Mouse (Mus musculus) liver, embryonic 14.5 days (tissue): ENCODE measurements at regions not wholly inside any gene's neighbourhood (a gene's known extent, or its start where the extent isn't known, plus 50 kb on each side); places are given as distances from the start of the nearest gene placed in this dataset.

Experiments
- ATAC-seq: fragments of 200-750 bp; cut with Nextera tagmentation; 2 replicates; pipeline ENCODE4 v1.8.0; 2017; ENCODE audit warnings: moderate number of reproducible peaks, mild to moderate bottlenecking, moderate library complexity; ENCODE audit not compliant: insufficient read depth
- DNase-seq, 3 experiments: peaks; one replicate each; pipeline ENCODE4 v3.0.0-alpha.2; 2012 to 2013; ENCODE audit warnings: low read depth in 3 of 3, low spot score in 3 of 3
- H3K27ac ChIP-seq: fragments of 300-500 bp; sonication (generic); 2 replicates; pipeline ENCODE4 v1.5.1; 2014; ENCODE audit warnings: moderate library complexity, mild to moderate bottlenecking, control low read depth, inconsistent platforms
- H3K27me3 ChIP-seq: fragments of 300-500 bp; sonication (generic); 2 replicates; pipeline ENCODE4 v1.6.1; 2014; ENCODE audit warnings: mild to moderate bottlenecking, low read length, moderate library complexity; ENCODE audit not compliant: control insufficient read depth, insufficient read depth
- H3K36me3 ChIP-seq: fragments of 300-500 bp; sonication (generic); replicated peaks from 2 replicates; pipeline ENCODE4 v1.6.1; 2014; ENCODE audit warnings: low read depth; ENCODE audit not compliant: control insufficient read depth, insufficient read depth
- H3K4me1 ChIP-seq, 2 experiments: fragments of 200-500 bp in 1 of 2; fragments of 300-500 bp in 1 of 2; sonication (generic) in 1 of 2; replicated peaks; 2 replicates each; pipeline ENCODE4 v1.6.1; 2012 to 2014; ENCODE audit warnings: antibody characterized with exemption in 1 of 2, inconsistent platforms in 1 of 2, low read length in 1 of 2; ENCODE audit not compliant: control insufficient read depth in 2 of 2, insufficient read depth in 2 of 2
- H3K4me2 ChIP-seq: fragments of 300-500 bp; sonication (generic); 2 replicates; pipeline ENCODE4 v1.6.1; 2014; ENCODE audit warnings: low read depth, mild to moderate bottlenecking, control low read depth, moderate library complexity
- H3K4me3 ChIP-seq, 2 experiments: fragments of 200-500 bp in 1 of 2; fragments of 300-500 bp in 1 of 2; sonication (generic) in 1 of 2; 2 replicates each; pipeline ENCODE4 v1.5.1; 2012 to 2014; ENCODE audit warnings: low read depth in 2 of 2, low read length in 2 of 2, mild to moderate bottlenecking in 2 of 2, control low read depth in 1 of 2, inconsistent platforms in 1 of 2, moderate library complexity in 1 of 2; ENCODE audit not compliant: insufficient read depth in 1 of 2
- H3K9ac ChIP-seq: fragments of 300-500 bp; sonication (generic); replicated peaks from 2 replicates; pipeline ENCODE4 v1.6.1; 2014; ENCODE audit warnings: mild to moderate bottlenecking, control low read depth, moderate library complexity
- H3K9me3 ChIP-seq: fragments of 300-500 bp; sonication (generic); 2 replicates; pipeline ENCODE4 v1.6.1; 2016; ENCODE audit warnings: low read length, mixed read lengths; ENCODE audit not compliant: control insufficient read depth
- CTCF ChIP-seq: IDR thresholded peaks from 2 replicates; pipeline ENCODE4 v1.5.1; 2016; ENCODE audit warnings: antibody characterized with exemption, low read depth, control low read depth
- EP300 ChIP-seq: IDR thresholded peaks from 2 replicates; pipeline ENCODE4 v1.6.1; 2016; ENCODE audit warnings: antibody characterized with exemption, low read depth
- WGBS: fragments of 180-500 bp; shearing (Covaris S2); extraction: QIAGEN DNeasy Blood & Tissue Kit; methylation state at CpG from one replicate; pipeline ENCODE4 v1.1.7; 2014; ENCODE audit not compliant: insufficient replicate concordance; 5-methylcytosine and 5-hydroxymethylcytosine counted together

GRCm38 (mm10) chr7:34480771-34481170 lies 87.7 kb upstream of the Lsm14a start:
- no peaks in the 10 kb centered on the region for H3K27me3 ChIP-seq
- no peak overlapping the region for H3K4me2 ChIP-seq
- no peak overlapping the region for H3K9ac ChIP-seq
- no peak overlapping the region for H3K27ac ChIP-seq
- H3K4me1 ChIP-seq: no peaks in the 10 kb centered on the region
- no peak for DNase-seq
- no peaks in the 10 kb centered on the region for H3K36me3 ChIP-seq
- WGBS: 56% methylated on average over 5 of the region's 5 CpGs
- H3K9me3 ChIP-seq: no peaks in the 10 kb centered on the region
- no peak for TF ChIP-seq EP300
- TF ChIP-seq CTCF: no peak
- no peak overlapping the region for H3K4me3 ChIP-seq
- no peak for ATAC-seq

GRCm38 (mm10) chr7:34471003-34471402 lies 77.9 kb upstream of the Lsm14a start:
- ATAC-seq (no peak), DNase-seq (no peak)
- no peak overlapping the region for H3K4me3 ChIP-seq
- H3K9me3 ChIP-seq: no peaks in the 10 kb centered on the region
- no peaks in the 10 kb centered on the region for H3K36me3 ChIP-seq
- TF ChIP-seq EP300 (no peak), CTCF (no peak)
- no peak overlapping the region for H3K4me2 ChIP-seq
- H3K27ac ChIP-seq: no peak overlapping the region
- H3K4me1 ChIP-seq: no peaks in the 10 kb centered on the region
- H3K27me3 ChIP-seq: no peaks in the 10 kb centered on the region
- no peak overlapping the region for H3K9ac ChIP-seq
- WGBS: 61% methylated on average over 14 of the region's 14 CpGs

GRCm38 (mm10) chr7:34462069-34462468 lies 69.0 kb upstream of the Lsm14a start:
- no peaks in the 10 kb centered on the region for H3K36me3 ChIP-seq
- TF ChIP-seq EP300 (no peak), CTCF (peak; percentile 58)
- DNase-seq (no peak), ATAC-seq (no peak)
- H3K4me3 ChIP-seq: no peak overlapping the region
- H3K4me2 ChIP-seq: no peak overlapping the region
- H3K27ac ChIP-seq: no peak overlapping the region
- WGBS: 55% methylated on average over 9 of the region's 9 CpGs
- H3K9me3 ChIP-seq: no peaks in the 10 kb centered on the region
- H3K9ac ChIP-seq: no peak overlapping the region
- no peaks in the 10 kb centered on the region for H3K4me1 ChIP-seq
- no peaks in the 10 kb centered on the region for H3K27me3 ChIP-seq

- H3K4me1 ChIP-seq: no peaks in the 10 kb centered on the region
- no peak overlapping the region for H3K4me2 ChIP-seq
- TF ChIP-seq CTCF (no peak), EP300 (no peak)
- H3K9me3 ChIP-seq: no peaks in the 10 kb centered on the region
- no peak for ATAC-seq
- no peaks in the 10 kb centered on the region for H3K36me3 ChIP-seq
- H3K27me3 ChIP-seq: no peaks in the 10 kb centered on the region
- 64% methylated on average over 3 of the region's 3 CpGs for WGBS
- H3K9ac ChIP-seq: no peak overlapping the region
- H3K4me3 ChIP-seq: no peak overlapping the region
- no peak for DNase-seq
- H3K27ac ChIP-seq: no peak overlapping the region
Measured at GRCm38 (mm10) chr7:34459834-34460495, 66.8 kb upstream of the Lsm14a start.

- Histone ChIP-seq H3K4me2 (no peak overlapping the region), H3K27me3 (no peaks in the 10 kb centered on the region), H3K36me3 (no peaks in the 10 kb centered on the region), H3K9ac (no peak overlapping the region), H3K4me1 (no peaks in the 10 kb centered on the region), H3K4me3 (no peak overlapping the region), H3K27ac (no peak overlapping the region), H3K9me3 (no peaks in the 10 kb centered on the region)
- WGBS: 71% methylated on average over 4 of the region's 4 CpGs
- no peak for TF ChIP-seq EP300
- no peak for TF ChIP-seq CTCF
- ATAC-seq (no peak), DNase-seq (no peak)
Measured at GRCm38 (mm10) chr7:34458851-34459250, 65.7 kb upstream of the Lsm14a start.
